Mouse (Mus musculus) heart, postnatal 0 days (tissue): ENCODE measurements around the gene Miga1. TPM values are rescaled to one million over a fixed set of nuclear protein-coding genes. Genes with fewer than 3 reads are reported as not detected.

Experiments
- ATAC-seq: fragments of 200-750 bp; cut with Nextera tagmentation; 2 replicates; pipeline ENCODE4 v1.8.0; 2017; ENCODE audit warnings: low read depth, moderate number of reproducible peaks, moderate library complexity; ENCODE audit not compliant: insufficient read depth
- DNase-seq: peaks from one replicate; pipeline ENCODE4 v3.0.0-alpha.2; 2016; ENCODE audit warnings: low spot score
- H3K27ac ChIP-seq: fragments of 300-500 bp; sonication (generic); 2 replicates; pipeline ENCODE4 v1.5.1; 2014; ENCODE audit warnings: low read depth, mild to moderate bottlenecking
- H3K27me3 ChIP-seq: fragments of 300-500 bp; sonication (generic); 2 replicates; pipeline ENCODE4 v1.6.1; 2014; ENCODE audit warnings: low read length, mixed read lengths; ENCODE audit not compliant: control insufficient read depth, insufficient read depth
- H3K36me3 ChIP-seq: fragments of 300-500 bp; sonication (generic); replicated peaks from 2 replicates; pipeline ENCODE4 v1.6.1; 2014; ENCODE audit warnings: low read length, mixed read lengths; ENCODE audit not compliant: control insufficient read depth, insufficient read depth
- H3K4me1 ChIP-seq: fragments of 300-500 bp; sonication (generic); 2 replicates; pipeline ENCODE4 v1.6.1; 2014; ENCODE audit warnings: antibody characterized with exemption; ENCODE audit not compliant: control insufficient read depth, insufficient read depth
- H3K4me2 ChIP-seq: fragments of 300-500 bp; sonication (generic); 2 replicates; pipeline ENCODE4 v1.6.1; 2014; ENCODE audit warnings: low read depth, mild to moderate bottlenecking, low read length, moderate library complexity
- H3K4me3 ChIP-seq: fragments of 300-500 bp; sonication (generic); 2 replicates; pipeline ENCODE4 v1.5.1; 2014; ENCODE audit warnings: low read depth, low read length
- H3K9ac ChIP-seq: fragments of 300-500 bp; sonication (generic); replicated peaks from 2 replicates; pipeline ENCODE4 v1.6.1; 2014; ENCODE audit warnings: low read depth, low read length, mixed read lengths
- H3K9me3 ChIP-seq: fragments of 300-500 bp; sonication (generic); replicated peaks from 2 replicates; pipeline ENCODE4 v1.6.1; 2016; ENCODE audit warnings: low read length; ENCODE audit not compliant: control insufficient read depth
- CTCF ChIP-seq: IDR thresholded peaks from 2 replicates; pipeline ENCODE4 v1.5.1; 2016; ENCODE audit warnings: antibody characterized with exemption, control low read depth, low read depth
- EP300 ChIP-seq: IDR thresholded peaks from 2 replicates; pipeline ENCODE4 v1.6.1; 2016; ENCODE audit warnings: antibody characterized with exemption, low read depth
- WGBS: fragments of 180-500 bp; shearing (Covaris S2); extraction: QIAGEN DNeasy Blood & Tissue Kit; methylation state at CpG from one replicate; pipeline ENCODE4 v1.1.7; 2014; 5-methylcytosine and 5-hydroxymethylcytosine counted together
- polyA plus RNA-seq: library from polyadenylated mRNA; unstranded; fragments of >200 nt; fragmentation: Nextera tagmentation; extraction: Ambion mirVana; gene quantifications from 2 replicates; pipeline ENCODE4 v1.2.1, GENCODE M21; 2015
- total RNA-seq: library from RNA; depleted of rRNA; stranded (reverse); fragments of >200 nt; gene quantifications from 2 replicates; pipeline ENCODE4 v1.2.3, GENCODE M21; 2014; ENCODE audit warnings: low replicate concordance; rRNA removed

Gene Miga1
- total RNA-seq, result 6.8 and 9.8 TPM in 2 replicates
- 8.7 and 9.0 TPM in 2 replicates for polyA plus RNA-seq

DNA sequence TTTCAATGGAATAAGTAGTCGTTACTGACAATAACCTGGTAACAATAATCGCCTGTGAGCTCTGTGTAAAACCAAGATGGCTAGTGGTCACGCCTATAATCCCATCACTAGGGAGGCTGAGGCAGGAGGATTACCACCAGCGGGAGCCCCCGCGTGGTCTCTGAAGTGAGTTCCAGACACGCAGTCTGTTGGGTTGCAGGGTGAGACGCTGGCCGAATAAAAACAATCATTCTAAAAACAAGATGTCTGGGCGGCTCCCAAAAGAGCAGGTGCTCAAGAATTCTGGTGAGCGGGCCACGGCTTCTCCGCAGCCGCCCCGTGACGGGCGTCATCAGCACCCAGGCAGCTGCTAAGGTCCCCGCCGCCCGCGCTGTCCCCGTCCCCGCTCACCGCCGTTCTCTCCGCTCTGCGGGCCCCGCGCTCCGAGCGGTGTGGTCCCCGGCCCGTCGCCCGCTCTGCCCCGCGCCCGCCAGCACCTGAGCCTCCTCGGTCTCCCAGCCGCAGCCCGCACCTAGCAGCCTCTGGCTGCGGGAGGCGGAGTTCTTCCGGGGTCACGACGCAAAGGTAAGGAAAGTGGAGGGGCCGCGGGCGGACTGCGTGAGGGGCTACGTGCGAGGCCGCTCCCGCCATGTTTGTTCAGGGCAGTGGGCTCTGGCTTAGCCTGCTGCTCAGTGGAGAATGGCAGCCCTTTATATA lies at the start of gene Miga1:
Miga1 (minus strand) TSS at position 546 of the 696 bp plus-strand sequence.
- Histone ChIP-seq H3K36me3 (peaks cover 11% of the 10 kb centered on the region), H3K4me2 (peak within 1 kb of the TSS; percentile 61), H3K27me3 (no peaks in the 10 kb centered on the region), H3K4me3 (peak within 1 kb of the TSS; percentile 78), H3K9me3 (no peaks in the 10 kb centered on the region), H3K9ac (peak within 1 kb of the TSS; percentile 71), H3K4me1 (no peaks in the 10 kb centered on the region), H3K27ac (peak within 1 kb of the TSS; percentile 59)
- TF ChIP-seq CTCF (no peak), EP300 (no peak)
- ATAC-seq, result peak; percentile 91
- DNase-seq, result peak; percentile 71
- WGBS, result under 1% methylated on average over 53 of the region's 54 CpGs

DNA sequence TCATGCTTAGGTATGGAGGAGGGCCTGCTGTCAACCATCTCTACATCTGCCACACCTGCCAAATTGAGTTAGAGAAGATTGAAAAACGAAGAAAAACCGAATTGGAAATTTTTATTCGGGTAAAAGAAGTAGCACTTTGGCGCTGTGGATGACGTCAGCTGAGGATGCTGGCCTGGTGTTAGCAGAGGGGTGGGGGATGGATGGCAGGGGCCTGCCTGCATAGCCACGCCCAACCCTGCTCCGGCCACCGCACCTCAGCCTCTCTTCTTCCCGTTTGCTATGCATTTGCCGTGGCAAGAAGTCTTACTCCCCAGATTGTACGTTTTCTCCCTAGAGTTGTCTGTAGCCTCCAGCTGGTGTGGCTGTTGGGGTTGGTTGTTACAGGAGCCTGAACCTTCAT lies 43.9 kb upstream of the Miga1 start:
- no peak overlapping the region for H3K4me3 ChIP-seq
- H3K27me3 ChIP-seq, result no peaks in the 10 kb centered on the region
- no peak overlapping the region for H3K9ac ChIP-seq
- 75% methylated on average over 11 of the region's 11 CpGs for WGBS
- DNase-seq, result no peak
- no peaks in the 10 kb centered on the region for H3K9me3 ChIP-seq
- H3K27ac ChIP-seq, result no peak overlapping the region
- ATAC-seq, result no peak
- H3K4me2 ChIP-seq, result no peak overlapping the region
- TF ChIP-seq EP300 (no peak), CTCF (no peak)
- H3K36me3 ChIP-seq, result peaks cover 70% of the 10 kb centered on the region
- H3K4me1 ChIP-seq, result no peaks in the 10 kb centered on the region

DNA sequence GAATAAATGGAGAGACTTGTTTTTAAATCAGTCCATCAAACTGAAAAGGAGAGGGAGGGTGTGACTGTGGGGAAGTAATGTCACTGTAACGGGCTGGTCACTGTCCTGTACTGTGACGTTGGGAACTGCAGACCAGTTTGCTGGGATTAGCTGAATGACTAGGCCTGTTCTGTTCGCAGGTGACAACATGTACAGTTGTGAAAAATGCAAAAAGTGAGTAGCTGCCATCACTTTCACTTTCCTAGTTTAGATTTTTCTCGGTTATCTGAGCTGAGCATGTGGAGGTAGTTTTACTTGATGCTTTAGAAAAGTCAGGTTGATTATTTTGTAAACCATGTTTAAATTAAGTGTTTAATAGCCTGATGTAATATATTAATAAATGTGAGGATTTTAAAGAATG lies 35.9 kb upstream of the Miga1 start:
- Histone ChIP-seq H3K36me3 (peaks cover 87% of the 10 kb centered on the region), H3K9me3 (no peaks in the 10 kb centered on the region), H3K9ac (no peak overlapping the region), H3K4me3 (no peak overlapping the region), H3K4me2 (no peak overlapping the region), H3K27ac (no peak overlapping the region), H3K27me3 (no peaks in the 10 kb centered on the region), H3K4me1 (no peaks in the 10 kb centered on the region)
- DNase-seq, result no peak
- 78% methylated on average over 4 of the region's 4 CpGs for WGBS
- TF ChIP-seq EP300 (no peak), CTCF (no peak)
- ATAC-seq, result no peak

DNA sequence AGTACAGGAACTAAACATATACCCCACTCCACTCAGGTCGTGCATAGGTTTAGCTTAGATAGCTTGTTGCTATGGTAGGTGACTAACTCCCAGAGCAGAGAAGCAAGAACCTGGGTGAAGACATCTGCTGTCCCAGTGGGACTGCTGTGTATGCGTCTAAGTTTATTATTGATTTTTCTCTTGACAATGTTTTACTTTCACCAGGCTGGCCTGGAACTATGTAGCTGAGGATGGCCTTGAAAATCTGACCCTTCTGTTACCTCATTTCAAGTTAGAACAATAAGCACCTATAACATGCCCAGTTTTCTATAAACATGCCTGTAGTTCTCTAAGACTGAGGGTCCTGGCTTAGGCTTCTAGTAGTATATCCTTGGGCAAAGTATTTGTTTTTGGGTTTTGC lies 24.0 kb upstream of the Miga1 start:
- H3K4me1 ChIP-seq, result no peaks in the 10 kb centered on the region
- no peaks in the 10 kb centered on the region for H3K9me3 ChIP-seq
- no peak overlapping the region for H3K9ac ChIP-seq
- H3K4me2 ChIP-seq, result no peak overlapping the region
- WGBS, result 86% methylated on average over 2 of the region's 2 CpGs
- H3K36me3 ChIP-seq, result peaks cover 94% of the 10 kb centered on the region
- ATAC-seq, result no peak
- H3K27me3 ChIP-seq, result no peaks in the 10 kb centered on the region
- DNase-seq, result no peak
- H3K4me3 ChIP-seq, result no peak overlapping the region
- no peak overlapping the region for H3K27ac ChIP-seq
- TF ChIP-seq CTCF (no peak), EP300 (no peak)

DNA sequence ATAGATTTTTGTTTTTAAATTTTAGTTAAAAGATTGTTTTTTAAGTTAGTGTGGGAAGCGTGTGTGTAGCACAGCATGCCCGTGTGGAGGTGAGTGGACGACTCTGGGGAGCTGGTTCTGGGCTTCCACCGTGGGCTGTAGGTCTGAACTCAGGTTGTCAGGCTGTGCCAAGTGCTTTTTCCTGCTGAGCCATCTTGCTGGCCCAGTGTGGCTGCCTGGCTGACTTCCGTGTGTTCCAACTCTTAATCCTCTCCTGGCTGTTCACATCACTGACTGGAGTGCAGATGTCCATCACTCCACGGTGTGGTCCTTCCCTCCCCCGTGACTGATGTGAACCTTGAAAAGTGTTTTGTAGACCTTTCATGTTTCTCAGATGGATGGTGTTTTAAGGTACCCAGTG lies 18.9 kb upstream of the Miga1 start:
- 90% methylated on average over 7 of the region's 7 CpGs for WGBS
- H3K4me3 ChIP-seq, result no peak overlapping the region

DNA sequence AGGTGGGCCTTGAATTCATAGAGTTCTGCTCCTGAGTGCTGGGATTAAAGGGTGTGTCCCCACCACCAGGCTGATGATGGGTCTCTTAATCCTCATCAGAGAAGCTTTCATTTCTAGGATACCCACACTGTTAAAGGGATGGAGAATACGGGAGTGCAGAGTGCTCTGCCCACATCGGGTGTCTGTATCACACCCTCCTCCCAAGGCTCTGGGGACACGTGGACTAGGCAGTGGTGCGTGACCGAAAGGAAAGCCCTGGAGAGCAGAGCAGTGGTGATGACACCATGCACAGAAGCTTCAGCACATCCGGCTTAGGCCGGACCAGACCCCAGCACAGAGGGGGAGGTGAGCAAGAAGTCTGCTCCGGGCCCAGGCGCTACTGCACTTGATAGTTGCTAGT lies 16.5 kb upstream of the Miga1 start:
- 83% methylated on average over 9 of the region's 9 CpGs for whole genome bisulfite sequencing
- Histone ChIP-seq H3K4me1 (no peaks in the 10 kb centered on the region), H3K4me2 (no peak overlapping the region), H3K27ac (no peak overlapping the region), H3K4me3 (no peak overlapping the region), H3K9ac (no peak overlapping the region), H3K36me3 (peaks cover 36% of the 10 kb centered on the region), H3K27me3 (no peaks in the 10 kb centered on the region), H3K9me3 (no peaks in the 10 kb centered on the region)
- TF ChIP-seq EP300 (no peak), CTCF (no peak)
- DNase-seq (no peak), ATAC-seq (no peak)

More for the DNA sequence above, 18.9 kb upstream of the Miga1 start:
- no peak overlapping the region for H3K9ac ChIP-seq
- no peaks in the 10 kb centered on the region for H3K27me3 ChIP-seq
- H3K4me2 ChIP-seq, result no peak overlapping the region
- H3K9me3 ChIP-seq, result no peaks in the 10 kb centered on the region
- H3K36me3 ChIP-seq, result peaks cover 60% of the 10 kb centered on the region
- ATAC-seq (no peak), DNase-seq (no peak)
- no peak for TF ChIP-seq EP300
- TF ChIP-seq CTCF, result no peak
- H3K27ac ChIP-seq, result no peak overlapping the region
- no peaks in the 10 kb centered on the region for H3K4me1 ChIP-seq
